Mouse (Mus musculus) heart, embryonic 12.5 days (tissue): Measurements from ENCODE around the gene Sytl1. TPM values are rescaled to one million over a fixed set of nuclear protein-coding genes. Genes with fewer than 3 reads are reported as not detected.

Experiments used
- ATAC-seq: fragments of 200-750 bp; cut with Nextera tagmentation; 2 replicates; pipeline ENCODE4 v1.8.0; 2017; ENCODE audit warnings: moderate TSS enrichment, moderate library complexity; ENCODE audit not compliant: insufficient number of reproducible peaks, low FRiP score
- H3K27ac ChIP-seq: fragments of 300-500 bp; sonication (generic); 2 replicates; pipeline ENCODE4 v1.5.1; 2016; ENCODE audit warnings: mild to moderate bottlenecking, moderate library complexity; ENCODE audit not compliant: poor library complexity, severe bottlenecking
- H3K27me3 ChIP-seq: fragments of 300-500 bp; sonication (generic); replicated peaks from 2 replicates; pipeline ENCODE4 v1.6.1; 2016; ENCODE audit warnings: mild to moderate bottlenecking, moderate library complexity
- H3K36me3 ChIP-seq: fragments of 300-500 bp; sonication (generic); 2 replicates; pipeline ENCODE4 v1.6.1; 2016; ENCODE audit warnings: mild to moderate bottlenecking, moderate library complexity
- H3K4me1 ChIP-seq: fragments of 300-500 bp; sonication (generic); replicated peaks from 2 replicates; pipeline ENCODE4 v1.6.1; 2016; ENCODE audit warnings: mild to moderate bottlenecking
- H3K4me2 ChIP-seq: fragments of 300-500 bp; sonication (generic); 2 replicates; pipeline ENCODE4 v1.6.1; 2016; ENCODE audit warnings: mild to moderate bottlenecking, moderate library complexity
- H3K4me3 ChIP-seq: fragments of 300-500 bp; sonication (generic); 2 replicates; pipeline ENCODE4 v1.5.1; 2016; ENCODE audit warnings: mild to moderate bottlenecking
- H3K9ac ChIP-seq: fragments of 300-500 bp; sonication (generic); 2 replicates; pipeline ENCODE4 v1.6.1; 2016; ENCODE audit warnings: mild to moderate bottlenecking, moderate library complexity
- H3K9me3 ChIP-seq: fragments of 300-500 bp; sonication (generic); replicated peaks from 2 replicates; pipeline ENCODE4 v1.6.1; 2016; ENCODE audit warnings: mild to moderate bottlenecking, moderate library complexity
- WGBS: fragments of 180-500 bp; shearing (Covaris S2); methylation state at CpG from one replicate; pipeline ENCODE4 v1.1.7; 2016; 5-methylcytosine and 5-hydroxymethylcytosine counted together
- polyA plus RNA-seq: library from polyadenylated mRNA; unstranded; fragments of >200 nt; fragmentation: Nextera tagmentation; extraction: Ambion mirVana; gene quantifications from 2 replicates; pipeline ENCODE4 v1.2.1, GENCODE M21; 2016

Gene Sytl1
- polyA plus RNA-seq, 1 experiment from 2014 or later, result 0.47 TPM

DNA sequence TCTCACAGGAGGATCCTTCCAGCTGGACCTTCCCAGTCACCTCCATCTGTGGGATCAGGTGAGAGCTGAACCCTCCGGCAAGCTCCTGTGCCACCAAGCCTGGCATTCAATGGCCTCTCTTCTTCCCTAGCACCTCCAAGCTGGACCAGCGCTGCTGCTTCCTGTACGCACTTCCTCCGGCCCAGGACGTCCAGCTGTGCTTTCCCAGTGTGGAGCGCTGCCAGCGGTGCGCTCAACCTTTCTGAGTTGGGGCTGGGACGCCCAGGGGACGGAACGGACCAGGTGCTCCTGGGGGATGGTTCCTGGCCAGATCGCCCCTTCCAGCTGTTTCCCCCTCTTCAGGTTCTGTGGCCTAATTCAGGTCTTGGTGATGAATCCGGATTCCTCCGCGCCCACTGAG, 15.8 kb downstream of the Sytl1 start:
- H3K9ac ChIP-seq, result no peak overlapping the region
- WGBS, result 21% methylated on average over 15 of the region's 15 CpGs
- H3K4me2 ChIP-seq, result no peak overlapping the region
- H3K27ac ChIP-seq, result no peak overlapping the region
- peaks cover 28% of the 10 kb centered on the region for H3K4me1 ChIP-seq
- H3K27me3 ChIP-seq, result peaks cover 91% of the 10 kb centered on the region
- no peaks in the 10 kb centered on the region for H3K36me3 ChIP-seq
- H3K9me3 ChIP-seq, result no peaks in the 10 kb centered on the region
- no peak for ATAC-seq
- H3K4me3 ChIP-seq, result no peak overlapping the region

DNA sequence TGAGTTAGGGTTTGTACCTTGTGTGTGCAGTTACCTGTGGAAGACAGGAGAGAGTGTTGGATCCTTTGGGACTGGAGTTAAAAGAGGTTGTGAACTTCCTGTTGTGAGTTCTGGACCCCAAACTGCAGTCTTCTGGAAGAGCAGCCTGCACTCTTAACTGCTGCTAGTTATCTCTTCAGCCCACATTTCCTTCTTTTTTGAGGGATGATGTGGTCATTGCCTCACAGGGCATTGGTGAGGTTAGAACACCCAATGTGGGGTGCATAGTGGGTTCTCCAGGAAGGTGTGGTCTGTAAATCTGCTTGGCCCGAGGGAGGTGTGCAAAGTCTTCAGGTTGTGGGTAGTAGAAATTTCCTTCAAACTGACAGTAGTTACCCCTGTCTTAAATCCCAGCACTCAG, 18.6 kb downstream of the Sytl1 start:
- Histone ChIP-seq H3K9ac (no peak overlapping the region), H3K4me2 (no peak overlapping the region), H3K9me3 (no peaks in the 10 kb centered on the region), H3K4me1 (peaks cover 26% of the 10 kb centered on the region), H3K4me3 (no peak overlapping the region), H3K27ac (no peak overlapping the region), H3K27me3 (peaks cover 68% of the 10 kb centered on the region), H3K36me3 (no peaks in the 10 kb centered on the region)
- 62% methylated on average over 1 of the region's 1 CpGs for WGBS
- ATAC-seq, result no peak

DNA sequence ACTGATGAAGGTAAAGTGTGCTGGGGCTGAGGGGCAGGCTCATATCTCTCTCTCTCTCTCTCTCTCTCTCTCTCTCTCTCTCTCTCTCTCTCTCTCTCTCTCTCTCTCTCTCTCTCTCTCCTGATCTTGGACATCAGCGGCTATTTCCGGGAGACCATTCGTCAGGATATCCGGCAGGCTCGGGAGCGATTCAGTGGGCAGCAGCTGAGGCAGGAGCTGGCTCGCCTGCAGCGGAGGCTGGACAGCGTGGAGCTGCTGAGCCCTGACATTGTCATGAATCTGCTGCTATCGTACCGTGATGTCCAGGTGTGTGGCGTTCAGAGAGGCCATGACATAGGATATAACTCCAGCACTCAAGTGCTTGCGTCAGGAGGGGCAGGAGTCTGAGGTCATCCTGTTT, 19.4 kb downstream of the Sytl1 start:
- Histone ChIP-seq H3K27ac (no peak overlapping the region), H3K4me1 (peaks cover 26% of the 10 kb centered on the region), H3K36me3 (no peaks in the 10 kb centered on the region), H3K4me3 (no peak overlapping the region), H3K4me2 (peak overlapping the region; percentile 8; the same call in 1 of the 2 replicates), H3K9me3 (no peaks in the 10 kb centered on the region), H3K27me3 (peaks cover 67% of the 10 kb centered on the region), H3K9ac (no peak overlapping the region)
- ATAC-seq, result no peak
- 33% methylated on average over 13 of the region's 13 CpGs for WGBS

DNA sequence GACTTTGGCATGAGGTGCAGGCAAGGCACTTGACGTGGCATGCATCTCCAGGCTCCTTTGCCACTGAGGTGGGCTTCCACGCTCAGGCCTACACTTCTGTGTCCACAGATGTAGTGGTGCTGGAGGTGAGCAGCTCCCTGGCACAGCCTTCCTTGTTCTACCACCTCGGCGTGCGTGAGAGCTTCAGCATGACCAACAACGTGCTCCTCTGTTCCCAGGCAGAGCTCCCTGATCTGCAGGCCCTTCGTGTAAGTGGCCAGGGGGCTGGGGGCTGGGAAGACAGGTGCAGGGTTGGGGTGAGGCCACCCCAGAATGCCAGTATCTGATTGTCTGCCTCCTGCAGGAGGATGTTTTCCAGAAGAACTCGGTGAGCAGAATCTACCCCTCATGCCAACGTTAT, 20.2 kb downstream of the Sytl1 start:
- no peak for ATAC-seq
- H3K27ac ChIP-seq, result no peak overlapping the region
- no peaks in the 10 kb centered on the region for H3K36me3 ChIP-seq
- peaks cover 58% of the 10 kb centered on the region for H3K27me3 ChIP-seq
- H3K9me3 ChIP-seq, result no peaks in the 10 kb centered on the region
- no peak overlapping the region for H3K9ac ChIP-seq
- 69% methylated on average over 9 of the region's 9 CpGs for WGBS
- no peak overlapping the region for H3K4me2 ChIP-seq
- no peak overlapping the region for H3K4me3 ChIP-seq
- peaks cover 26% of the 10 kb centered on the region for H3K4me1 ChIP-seq

GRCm38 (mm10) chr4:133241910-133242309, 21.0 kb downstream of the Sytl1 start:
- H3K27me3 ChIP-seq, result peaks cover 50% of the 10 kb centered on the region

DNA sequence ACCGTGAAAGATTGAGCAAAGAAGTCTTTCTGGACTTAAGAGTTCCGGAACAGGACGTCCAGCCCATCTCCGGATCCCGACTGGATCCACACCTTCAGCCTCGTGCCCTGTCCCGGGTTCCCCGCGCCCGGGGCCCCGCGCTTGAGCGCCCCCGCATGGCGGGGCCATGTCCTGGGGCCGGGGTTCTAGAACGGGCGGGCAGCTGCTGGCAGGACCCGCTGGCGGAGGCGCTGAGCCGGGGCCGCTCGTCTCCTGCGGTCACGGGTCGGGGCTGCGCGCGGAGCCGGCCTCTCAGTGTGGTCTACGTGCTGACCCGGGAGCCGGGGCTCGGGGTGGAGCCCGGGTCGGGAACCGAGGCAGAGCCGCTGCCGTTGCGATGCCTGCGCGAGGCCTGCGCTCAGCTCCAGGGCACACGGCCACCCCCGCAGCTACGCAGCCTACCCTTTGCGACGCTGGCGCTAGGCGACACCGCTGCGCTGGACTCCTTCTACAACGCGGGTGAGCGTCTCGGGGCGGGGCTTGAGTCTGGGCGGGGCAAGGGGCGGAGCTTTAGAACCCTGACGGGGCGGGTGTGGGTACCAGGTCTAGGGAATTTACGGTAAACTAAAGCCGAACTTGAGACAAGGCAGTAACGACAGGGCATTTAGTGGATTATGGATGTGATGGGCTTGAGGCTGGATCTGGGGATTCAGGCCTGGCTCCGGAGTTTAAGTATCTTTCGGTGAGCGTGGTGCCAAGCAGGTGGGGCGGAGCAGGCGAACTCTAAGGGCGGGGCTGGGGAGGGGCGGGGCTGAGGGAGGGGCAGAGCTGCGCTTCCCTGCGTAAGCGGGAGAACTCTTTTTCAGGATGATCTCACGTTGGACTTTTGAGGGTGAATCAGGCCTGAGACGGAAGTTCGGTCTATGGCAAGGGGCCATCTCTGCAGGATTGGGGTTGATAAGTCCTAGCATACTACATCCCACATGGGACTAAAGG, 21.7 kb downstream of the Sytl1 start:
- peak overlapping the region; percentile 77 for H3K9ac ChIP-seq

More at GRCm38 (mm10) chr4:133241910-133242309, 21.0 kb downstream of the Sytl1 start:
- peak overlapping the region; percentile 63 for H3K4me3 ChIP-seq
- H3K27ac ChIP-seq, result no peak overlapping the region
- WGBS, result 24% methylated on average over 11 of the region's 11 CpGs
- H3K9ac ChIP-seq, result no peak overlapping the region
- H3K9me3 ChIP-seq, result no peaks in the 10 kb centered on the region
- no peaks in the 10 kb centered on the region for H3K36me3 ChIP-seq
- ATAC-seq, result no peak
- peaks cover 22% of the 10 kb centered on the region for H3K4me1 ChIP-seq
- peak overlapping the region; percentile 95 for H3K4me2 ChIP-seq

DNA sequence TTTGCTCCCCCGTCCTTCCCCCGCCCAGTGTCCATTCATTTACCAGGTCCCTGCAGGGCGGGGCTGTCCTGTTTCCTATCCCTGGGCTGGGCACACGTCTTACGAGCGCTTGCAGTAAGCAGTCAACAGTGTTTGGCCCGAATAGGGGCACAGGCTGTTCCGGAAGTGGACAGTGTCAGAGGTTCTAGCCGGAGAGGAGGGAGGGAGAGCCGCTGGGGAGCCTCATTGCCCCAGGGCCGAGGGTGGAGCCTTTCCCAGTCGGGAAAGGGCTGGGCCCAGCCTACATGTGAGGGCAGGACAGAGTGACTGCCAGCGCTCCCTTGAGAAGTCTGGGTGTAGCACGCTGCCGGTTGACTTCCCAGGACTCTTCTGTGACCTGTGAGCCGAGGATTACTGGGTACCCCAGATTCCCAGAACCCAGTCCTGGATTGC, 22.4 kb downstream of the Sytl1 start, which contains the start of gene Map3k6:
Map3k6 (plus strand) TSS at position 329 of the 432 bp plus-strand sequence.
- peaks cover 41% of the 10 kb centered on the region for H3K27me3 ChIP-seq
- H3K4me2 ChIP-seq, result peak within 1 kb of the TSS; percentile 95
- no peaks in the 10 kb centered on the region for H3K9me3 ChIP-seq
- no peaks in the 10 kb centered on the region for H3K36me3 ChIP-seq
- 0 out of 2 replicates have a peak, but pooled peaks have one; percentile 41 for ATAC-seq
- H3K4me3 ChIP-seq, result peak within 1 kb of the TSS; percentile 63
- 9% methylated on average over 16 of the region's 16 CpGs for WGBS
- H3K4me1 ChIP-seq, result peaks cover 18% of the 10 kb centered on the region
- peak within 1 kb of the TSS; percentile 50 for H3K27ac ChIP-seq
- H3K9ac ChIP-seq, result peak within 1 kb of the TSS; percentile 77

More for the DNA sequence above, 21.7 kb downstream of the Sytl1 start:
- Histone ChIP-seq H3K27me3 (peaks cover 43% of the 10 kb centered on the region), H3K36me3 (no peaks in the 10 kb centered on the region), H3K4me3 (peak overlapping the region; percentile 63), H3K27ac (peak overlapping the region; percentile 50), H3K4me1 (peaks cover 18% of the 10 kb centered on the region), H3K4me2 (peak overlapping the region; percentile 95), H3K9me3 (no peaks in the 10 kb centered on the region)
- ATAC-seq, result peak; percentile 92
- under 1% methylated on average over 78 of the region's 78 CpGs for WGBS

- Histone ChIP-seq H3K4me2 (no peak overlapping the region), H3K27ac (no peak overlapping the region), H3K9me3 (no peaks in the 10 kb centered on the region), H3K36me3 (no peaks in the 10 kb centered on the region), H3K4me1 (peaks cover 11% of the 10 kb centered on the region), H3K27me3 (peaks cover 31% of the 10 kb centered on the region), H3K4me3 (no peak overlapping the region), H3K9ac (no peak overlapping the region)
- WGBS, result 52% methylated on average over 4 of the region's 4 CpGs
- ATAC-seq, result no peak
These were observed 25.0 kb downstream of the Sytl1 start for GRCm38 (mm10) chr4:133237911-133238310.

DNA sequence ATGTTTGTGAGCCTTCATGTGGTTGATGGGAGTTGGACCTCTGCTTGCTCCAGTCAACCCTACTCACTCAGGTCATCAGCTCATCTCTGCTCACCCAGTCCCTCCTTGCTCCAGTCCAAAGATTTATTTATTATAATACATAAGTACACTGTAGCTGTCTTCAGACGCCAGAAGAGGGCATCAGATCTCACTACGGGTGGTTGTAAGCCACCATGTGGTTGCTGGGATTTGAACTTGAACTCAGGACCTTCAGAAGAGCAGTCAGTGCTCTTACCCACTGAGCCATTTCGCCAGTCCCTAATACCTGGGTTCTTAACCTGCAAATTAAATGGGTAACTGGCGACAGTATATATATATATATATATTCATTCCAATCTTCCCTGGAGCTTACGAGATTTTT, 27.5 kb downstream of the Sytl1 start:
- 76% methylated on average over 5 of the region's 5 CpGs for WGBS
- peaks cover 21% of the 10 kb centered on the region for H3K27me3 ChIP-seq
- ATAC-seq, result no peak
- H3K4me1 ChIP-seq, result peaks cover 3% of the 10 kb centered on the region
- no peak overlapping the region for H3K9ac ChIP-seq
- no peaks in the 10 kb centered on the region for H3K36me3 ChIP-seq
- no peak overlapping the region for H3K27ac ChIP-seq
- H3K9me3 ChIP-seq, result no peaks in the 10 kb centered on the region; the same call in 1 of the 2 replicates
- no peak overlapping the region for H3K4me2 ChIP-seq
- H3K4me3 ChIP-seq, result no peak overlapping the region

- H3K36me3 ChIP-seq, result no peaks in the 10 kb centered on the region
- H3K27me3 ChIP-seq, result peaks cover 21% of the 10 kb centered on the region
- no peak overlapping the region for H3K27ac ChIP-seq
- no peak for ATAC-seq
- 49% methylated on average over 5 of the region's 5 CpGs for WGBS
- H3K4me2 ChIP-seq, result no peak overlapping the region
- H3K9ac ChIP-seq, result no peak overlapping the region
- no peaks in the 10 kb centered on the region for H3K4me1 ChIP-seq
- H3K4me3 ChIP-seq, result no peak overlapping the region
- H3K9me3 ChIP-seq, result no peaks in the 10 kb centered on the region; the same call in 1 of the 2 replicates
These were observed 28.1 kb downstream of the Sytl1 start for GRCm38 (mm10) chr4:133234771-133235170.

DNA sequence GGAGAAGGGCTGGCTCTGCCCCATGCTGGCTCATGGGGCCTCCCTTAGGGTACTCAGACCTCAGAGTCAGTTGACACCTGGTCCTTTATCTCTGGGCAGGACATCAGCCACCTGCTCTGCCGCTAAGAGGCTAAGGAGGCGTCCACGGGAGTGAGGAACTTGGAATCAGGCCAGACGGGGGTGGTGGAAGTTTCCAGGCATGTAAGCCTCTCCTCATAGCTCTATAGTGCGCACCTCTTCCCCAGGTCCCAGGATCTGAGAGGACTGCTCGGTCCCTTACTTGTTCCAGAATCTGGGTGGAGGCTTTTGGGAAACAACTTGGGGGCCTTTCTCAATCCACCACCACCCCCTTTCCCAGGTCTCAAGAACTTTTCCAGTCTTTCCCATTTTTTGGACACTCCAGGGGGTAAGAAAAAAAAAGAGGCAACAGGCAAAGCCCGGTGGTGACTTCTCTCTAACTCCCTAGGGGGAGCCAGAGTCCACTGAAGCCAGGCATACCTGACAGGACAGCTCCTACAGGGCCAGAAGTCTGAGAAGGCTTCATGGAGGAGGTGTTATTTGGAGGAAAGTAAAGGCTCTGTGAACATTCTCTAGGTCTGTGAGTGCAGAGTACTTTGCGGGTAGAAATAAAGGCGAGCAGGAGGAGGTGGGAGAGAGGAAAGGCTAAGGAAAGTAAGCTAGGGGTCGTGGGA, 29.5 kb downstream of the Sytl1 start:
- WGBS, result 29% methylated on average over 10 of the region's 10 CpGs
- Histone ChIP-seq H3K27me3 (peaks cover 12% of the 10 kb centered on the region), H3K9ac (no peak overlapping the region), H3K9me3 (no peaks in the 10 kb centered on the region; the same call in 1 of the 2 replicates), H3K4me3 (no peak overlapping the region), H3K36me3 (no peaks in the 10 kb centered on the region), H3K27ac (no peak overlapping the region), H3K4me1 (no peaks in the 10 kb centered on the region), H3K4me2 (no peak overlapping the region)
- ATAC-seq, result no peak
